Mouse (Mus musculus) testis, adult 2 months (tissue): ENCODE measurements around the gene Dkk2.

Source experiments
- CTCF ChIP-seq: fragments of 200-500 bp; IDR thresholded peaks from 2 replicates; pipeline ENCODE4 v1.5.1; 2012; ENCODE audit warnings: low read depth, mild to moderate bottlenecking, inconsistent platforms, low read length, moderate library complexity; ENCODE audit not compliant: control insufficient read depth, insufficient read depth, insufficient replicate concordance
- POLR2A ChIP-seq: fragments of 200-500 bp; IDR thresholded peaks from 2 replicates; pipeline ENCODE4 v1.6.1; 2012; ENCODE audit warnings: low read depth, mild to moderate bottlenecking, inconsistent platforms, low read length, moderate library complexity; ENCODE audit not compliant: control insufficient read depth

DNA sequence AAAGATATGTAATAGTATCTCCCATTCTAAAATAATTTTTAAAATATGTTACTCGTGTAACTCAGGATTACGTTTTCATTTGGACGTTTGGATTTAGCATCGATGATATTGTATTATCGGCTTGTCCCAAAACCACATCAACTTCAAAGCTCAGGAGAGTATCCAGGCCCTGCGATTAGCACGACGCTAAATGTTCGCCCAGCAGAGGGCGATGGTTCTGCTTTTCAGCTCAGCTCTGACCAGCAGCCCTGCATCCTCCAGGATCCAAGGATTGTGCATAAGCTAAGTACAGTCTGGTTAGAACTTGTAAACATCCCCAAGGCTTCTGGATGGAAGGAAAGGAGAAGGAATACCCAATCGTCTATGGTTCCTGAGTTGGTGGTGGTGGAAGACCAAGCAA, 122.4 kb downstream of the Dkk2 start:
- TF ChIP-seq POLR2A (no peak), CTCF (peak; percentile 51; the same call in 1 of the 2 replicates)
